Mouse (Mus musculus): ENCODE measurements around the gene Nupl1.

DNA sequence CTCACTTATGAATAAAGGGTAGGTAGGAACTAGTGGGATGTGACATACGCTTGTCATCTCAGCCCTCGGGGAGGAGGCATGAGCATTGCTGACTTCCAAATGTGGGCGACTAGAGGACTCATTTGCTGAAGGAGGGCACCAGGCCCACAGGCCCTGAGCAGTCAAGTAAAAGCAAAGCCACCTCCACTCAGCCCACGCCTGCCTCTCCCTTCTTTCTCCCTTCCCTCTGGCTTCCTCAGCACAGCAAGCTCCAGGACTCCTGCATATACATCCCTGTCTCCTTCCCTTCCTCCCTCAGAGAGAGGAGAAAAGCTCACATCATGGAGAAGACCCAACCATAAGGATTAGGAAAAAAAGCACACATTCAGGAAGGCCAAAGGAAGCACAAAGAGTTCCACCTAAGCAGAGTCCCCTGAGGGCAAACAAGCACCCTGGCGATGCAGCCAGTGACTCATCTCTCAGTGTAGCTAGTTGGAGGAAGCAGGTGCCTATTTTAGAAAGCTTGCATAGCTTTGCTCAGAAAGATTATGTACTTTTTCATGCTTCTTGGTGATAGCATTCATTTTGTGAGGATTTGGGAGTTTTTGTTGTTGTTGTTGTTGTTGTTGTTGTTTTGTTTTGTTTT lies 62.9 kb downstream of the Nupl1 start:
- TF ChIP-seq POLR2A (IDR thresholded peaks at IDR 0.05; ENCODE audit: insufficient read depth, low read depth, low read length) (no peak), CTCF (IDR thresholded peaks at IDR 0.05) (no peak)

All from heart, adult 2 months (tissue).